In genomic region chr4:74233534-74233933, GRCm38 (mm10) we compare ENCODE assay signal across 17 mouse cellular contexts. TPM values are rescaled to one million over a fixed set of nuclear protein-coding genes. Genes with fewer than 3 reads are reported as not detected.
DNase-seq lines count a peak whose midpoint lies in the region.
"Had no signal": no experiment of that assay in that cellular context is flagged by ENCODE, and none has a peak within 500 bp of the region (broad histone marks: within the 10 kb centered on the region; RNA-seq: fewer than 3 reads in every experiment).

No protein-coding gene starts in this region.

- peak; percentile 13 to 18 for DNase-seq in cerebellum, postnatal 36 days
- DNase-seq in cerebellum, adult 18-20 months: no peak
- DNase-seq in layer of hippocampus, adult 11-12 months (ENCODE audit: low spot score): peak; percentile 29
- DNase-seq in layer of hippocampus, adult 9-10 months (ENCODE audit: low spot score): no peak
- peak; percentile 4 for DNase-seq in brain, embryonic 18.5 days (ENCODE audit: low read depth, low spot score)
- peak; percentile 40 to 57 for DNase-seq in layer of hippocampus, postnatal 10 days (ENCODE audit: low spot score in 2 of 2)
- no peak for DNase-seq in spleen, postnatal 10 days (ENCODE audit: low spot score in 2 of 2)
- DNase-seq: adrenal gland, adult 2 months; B cell, adult 2 months; gastrocnemius, postnatal 25 days; heart, adult 18-20 months; heart, postnatal 14 days; kidney, adult 2 months; kidney, postnatal 10 days; liver, postnatal 0 days; lung, postnatal 10 days; midbrain, embryonic 14.5 days had no signal

RNA-seq across cellular contexts. Expression of gene Kdm4c, which starts 8.8 kb away (rescaled TPM):
- 10 to 100 TPM; 24.6 to 25.1 TPM for total RNA-seq in layer of hippocampus, postnatal 10 days (2021)

Comparison
In these comparisons a context has a peak if more than half of its experiments do, and no peak if none do; other contexts are left out.
1. DNase-seq: peak in cerebellum, postnatal 36 days (2 of 2), layer of hippocampus, adult 11-12 months (single experiment), brain, embryonic 18.5 days (single experiment) and layer of hippocampus, postnatal 10 days (2 of 2); none in cerebellum, adult 18-20 months (0 of 2), layer of hippocampus, adult 9-10 months (single experiment) and spleen, postnatal 10 days (0 of 2).